Mouse (Mus musculus) stomach, postnatal 0 days (tissue): ENCODE data around the gene Dguok. TPM values are rescaled to one million over a fixed set of nuclear protein-coding genes. Genes with fewer than 3 reads are reported as not detected.

Experiments
- ATAC-seq: fragments of 200-750 bp; cut with Nextera tagmentation; 2 replicates; pipeline ENCODE4 v1.8.0; 2017; ENCODE audit not compliant: low FRiP score, low TSS enrichment
- DNase-seq: peaks from one replicate; pipeline ENCODE4 v3.0.0-alpha.2; 2016; ENCODE audit warnings: low spot score
- H3K27ac ChIP-seq: fragments of 300-500 bp; sonication (generic); replicated peaks from 2 replicates; pipeline ENCODE4 v1.5.1; 2014; ENCODE audit warnings: mild to moderate bottlenecking, control low read depth
- H3K27me3 ChIP-seq: fragments of 300-500 bp; sonication (generic); 2 replicates; pipeline ENCODE4 v1.6.1; 2014; ENCODE audit warnings: low read length; ENCODE audit not compliant: control insufficient read depth, insufficient read depth
- H3K36me3 ChIP-seq: fragments of 300-500 bp; sonication (generic); 2 replicates; pipeline ENCODE4 v1.6.1; 2014; ENCODE audit warnings: low read length, mixed read lengths; ENCODE audit not compliant: control insufficient read depth, insufficient read depth
- H3K4me1 ChIP-seq: fragments of 300-500 bp; sonication (generic); replicated peaks from 2 replicates; pipeline ENCODE4 v1.6.1; 2014; ENCODE audit warnings: antibody characterized with exemption; ENCODE audit not compliant: control insufficient read depth, insufficient read depth
- H3K4me2 ChIP-seq: fragments of 300-500 bp; sonication (generic); replicated peaks from 2 replicates; pipeline ENCODE4 v1.6.1; 2014; ENCODE audit warnings: low read depth, mild to moderate bottlenecking, control low read depth, moderate library complexity
- H3K4me3 ChIP-seq: fragments of 300-500 bp; sonication (generic); 2 replicates; pipeline ENCODE4 v1.5.1; 2014; ENCODE audit warnings: low read depth, low read length, control low read depth
- H3K9ac ChIP-seq: fragments of 300-500 bp; sonication (generic); 2 replicates; pipeline ENCODE4 v1.6.1; 2014; ENCODE audit warnings: mild to moderate bottlenecking, low read length, control low read depth, mixed read lengths
- H3K9me3 ChIP-seq: fragments of 300-500 bp; sonication (generic); 2 replicates; pipeline ENCODE4 v1.6.1; 2016; ENCODE audit warnings: low read length; ENCODE audit not compliant: control insufficient read depth
- CTCF ChIP-seq: IDR thresholded peaks from 2 replicates; pipeline ENCODE4 v1.5.1; 2016; ENCODE audit warnings: antibody characterized with exemption, low read depth, mild to moderate bottlenecking, moderate library complexity
- EP300 ChIP-seq: optimal IDR thresholded peaks from 2 replicates; pipeline ENCODE3; 2016; ENCODE audit warnings: antibody characterized with exemption
- WGBS: fragments of 180-500 bp; shearing (Covaris S2); extraction: QIAGEN DNeasy Blood & Tissue Kit; methylation state at CpG from one replicate; pipeline ENCODE4 v1.1.7; 2014; 5-methylcytosine and 5-hydroxymethylcytosine counted together
- polyA plus RNA-seq: library from polyadenylated mRNA; unstranded; fragments of >200 nt; fragmentation: Nextera tagmentation; extraction: Ambion mirVana; gene quantifications from 2 replicates; pipeline ENCODE4 v1.2.1, GENCODE M21; 2015

Dguok gene
- polyA plus RNA-seq, 1 experiment from 2014 or later: 44.2 TPM

DNA sequence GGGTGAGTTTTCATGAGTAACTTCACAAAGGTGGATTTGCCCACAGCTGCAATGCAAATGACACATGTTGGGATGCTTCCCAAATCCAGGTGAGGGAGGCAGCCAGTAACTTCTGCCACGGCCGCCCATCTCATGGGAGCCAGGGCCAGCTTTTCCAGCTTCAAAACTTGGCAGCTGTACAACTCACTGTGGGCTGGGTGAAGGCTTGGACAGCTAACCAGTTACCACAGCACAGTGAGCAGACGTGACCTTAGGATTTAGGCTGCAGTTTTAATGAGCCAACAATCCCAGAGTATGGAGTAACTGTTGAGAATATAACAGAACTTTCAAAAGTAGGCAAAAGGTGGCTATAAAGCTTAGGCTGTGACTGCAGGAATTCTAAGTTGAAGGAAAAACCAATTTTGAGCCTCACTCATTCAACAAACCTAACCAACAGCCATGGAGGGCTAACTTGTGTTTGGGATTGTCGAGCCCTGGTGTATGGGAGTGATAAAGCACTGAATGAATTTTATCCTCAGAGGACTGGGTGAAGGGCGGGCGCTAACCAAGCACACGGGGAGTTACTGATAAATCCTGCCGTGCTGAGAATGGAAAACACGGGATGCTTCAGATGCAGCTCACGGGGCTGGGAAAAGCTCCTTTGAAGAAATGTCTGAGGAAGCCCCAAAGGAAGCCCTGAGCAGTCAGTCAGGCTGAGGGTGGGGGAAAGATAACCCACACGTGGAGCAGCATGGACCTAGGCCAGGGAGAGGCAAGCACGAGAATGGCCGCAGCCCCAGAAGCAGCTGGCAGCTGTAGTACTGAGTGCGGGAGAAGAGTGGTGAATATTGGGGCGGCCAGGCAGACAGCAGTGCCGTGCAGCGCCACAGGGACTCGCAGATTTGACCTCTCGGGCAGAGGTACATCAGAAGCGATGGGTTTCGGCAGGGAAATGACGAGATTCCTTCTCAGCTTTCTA, 9.7 kb downstream of the Dguok start:
- H3K27ac ChIP-seq: peak overlapping the region; percentile 56; the same call in 1 of the 2 replicates
- DNase-seq: no peak
- ATAC-seq: no peak
- H3K27me3 ChIP-seq: no peaks in the 10 kb centered on the region
- H3K4me1 ChIP-seq: no peaks in the 10 kb centered on the region
- H3K4me3 ChIP-seq: no peak overlapping the region
- no peaks in the 10 kb centered on the region for H3K9me3 ChIP-seq
- H3K4me2 ChIP-seq: no peak overlapping the region
- H3K9ac ChIP-seq: peak overlapping the region; percentile 18; the same call in 1 of the 2 replicates
- no peaks in the 10 kb centered on the region for H3K36me3 ChIP-seq
- WGBS: 72% methylated on average over 22 of the region's 22 CpGs
- TF ChIP-seq CTCF (no peak), EP300 (no peak)

- DNase-seq (no peak), ATAC-seq (no peak)
- no peak for TF ChIP-seq CTCF
- TF ChIP-seq EP300: no peak
- Histone ChIP-seq H3K9me3 (no peaks in the 10 kb centered on the region), H3K36me3 (no peaks in the 10 kb centered on the region), H3K4me3 (no peak overlapping the region), H3K27me3 (no peaks in the 10 kb centered on the region), H3K4me2 (no peak overlapping the region), H3K27ac (peak overlapping the region; percentile 56; the same call in 1 of the 2 replicates), H3K4me1 (no peaks in the 10 kb centered on the region), H3K9ac (no peak overlapping the region)
- WGBS: 70% methylated on average over 9 of the region's 9 CpGs
Measured at GRCm38 (mm10) chr6:83496009-83496752, 10.6 kb downstream of the Dguok start.

- no peak overlapping the region for H3K4me3 ChIP-seq
- no peak for DNase-seq
- no peak for ATAC-seq
- H3K9me3 ChIP-seq: no peaks in the 10 kb centered on the region
- no peaks in the 10 kb centered on the region; the same call in none of the 2 replicates for H3K36me3 ChIP-seq
- no peak overlapping the region for H3K9ac ChIP-seq
- no peak overlapping the region for H3K4me2 ChIP-seq
- H3K4me1 ChIP-seq: no peaks in the 10 kb centered on the region
- WGBS: 57% methylated on average over 4 of the region's 4 CpGs
- no peak overlapping the region for H3K27ac ChIP-seq
- no peaks in the 10 kb centered on the region for H3K27me3 ChIP-seq
- TF ChIP-seq CTCF (no peak), EP300 (no peak)
Measured at GRCm38 (mm10) chr6:83490622-83491021, 16.1 kb downstream of the Dguok start.

DNA sequence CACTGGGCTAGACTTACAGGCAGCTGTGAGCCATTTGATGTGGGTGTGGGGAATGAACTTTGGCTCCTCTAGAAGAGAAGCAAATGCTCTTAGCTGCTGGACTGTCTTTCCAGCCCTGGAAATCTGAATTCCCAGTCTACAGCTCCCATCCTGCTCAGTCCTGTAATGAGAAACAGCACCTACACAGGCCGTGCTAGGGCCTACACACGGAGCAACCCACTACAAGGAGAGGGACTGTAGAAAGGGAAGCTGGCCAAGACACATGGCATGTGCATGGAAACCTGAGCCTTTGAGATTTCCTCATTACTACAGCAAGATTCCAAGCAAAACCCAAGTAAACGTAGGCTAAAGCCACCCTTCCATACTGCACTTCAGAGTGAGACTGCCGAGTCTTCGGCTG, 18.6 kb downstream of the Dguok start:
- Histone ChIP-seq H3K27ac (no peak overlapping the region), H3K27me3 (no peaks in the 10 kb centered on the region), H3K4me2 (no peak overlapping the region), H3K4me3 (no peak overlapping the region), H3K36me3 (peaks cover 8% of the 10 kb centered on the region), H3K4me1 (no peaks in the 10 kb centered on the region), H3K9ac (no peak overlapping the region), H3K9me3 (no peaks in the 10 kb centered on the region)
- ATAC-seq (no peak), DNase-seq (no peak)
- TF ChIP-seq EP300 (no peak), CTCF (no peak)
- WGBS: 75% methylated on average over 5 of the region's 5 CpGs

- no peak for TF ChIP-seq CTCF
- no peak for TF ChIP-seq EP300
- ATAC-seq (no peak), DNase-seq (no peak)
- Histone ChIP-seq H3K4me2 (no peak overlapping the region), H3K4me1 (no peaks in the 10 kb centered on the region), H3K36me3 (peaks cover 8% of the 10 kb centered on the region), H3K27me3 (no peaks in the 10 kb centered on the region), H3K27ac (no peak overlapping the region), H3K9ac (no peak overlapping the region), H3K4me3 (no peak overlapping the region), H3K9me3 (no peaks in the 10 kb centered on the region)
- 78% methylated on average over 4 of the region's 4 CpGs for WGBS
Measured at GRCm38 (mm10) chr6:83487298-83487697, 19.5 kb downstream of the Dguok start.
